Mouse (Mus musculus) intestine, embryonic 16.5 days (tissue): ENCODE measurements around the gene Pofut1. TPM values are rescaled to one million over a fixed set of nuclear protein-coding genes. Genes with fewer than 3 reads are reported as not detected.

Experiments used
- ATAC-seq: fragments of 200-750 bp; cut with Nextera tagmentation; 2 replicates; pipeline ENCODE4 v1.8.0; 2017; ENCODE audit warnings: moderate TSS enrichment, moderate library complexity
- H3K27ac ChIP-seq: fragments of 300-500 bp; sonication (generic); 2 replicates; pipeline ENCODE4 v1.5.1; 2014; ENCODE audit warnings: mild to moderate bottlenecking, low read length
- H3K27me3 ChIP-seq: fragments of 300-500 bp; sonication (generic); replicated peaks from 2 replicates; pipeline ENCODE4 v1.6.1; 2014; ENCODE audit warnings: low read length, control low read depth, mixed read lengths; ENCODE audit not compliant: control insufficient read depth, insufficient read depth
- H3K36me3 ChIP-seq: fragments of 300-500 bp; sonication (generic); 2 replicates; pipeline ENCODE4 v1.6.1; 2014; ENCODE audit warnings: low read length, control low read depth; ENCODE audit not compliant: control insufficient read depth, insufficient read depth
- H3K4me1 ChIP-seq: fragments of 300-500 bp; sonication (generic); 2 replicates; pipeline ENCODE4 v1.6.1; 2014; ENCODE audit warnings: low read length, control low read depth, mixed read lengths; ENCODE audit not compliant: control insufficient read depth, insufficient read depth
- H3K4me2 ChIP-seq: fragments of 300-500 bp; sonication (generic); 2 replicates; pipeline ENCODE4 v1.6.1; 2014; ENCODE audit warnings: low read depth, low read length, control low read depth
- H3K4me3 ChIP-seq: fragments of 300-500 bp; sonication (generic); 2 replicates; pipeline ENCODE4 v1.5.1; 2014; ENCODE audit warnings: mild to moderate bottlenecking, low read length
- H3K9ac ChIP-seq: fragments of 300-500 bp; sonication (generic); 2 replicates; pipeline ENCODE4 v1.6.1; 2014; ENCODE audit warnings: low read depth, low read length
- H3K9me3 ChIP-seq: fragments of 300-500 bp; sonication (generic); 2 replicates; pipeline ENCODE4 v1.6.1; 2016; ENCODE audit warnings: low read length, control low read depth; ENCODE audit not compliant: control insufficient read depth
- WGBS: fragments of 180-500 bp; shearing (Covaris S2); extraction: QIAGEN DNeasy Blood & Tissue Kit; methylation state at CpG from one replicate; pipeline ENCODE4 v1.1.7; 2014; 5-methylcytosine and 5-hydroxymethylcytosine counted together
- polyA plus RNA-seq: library from polyadenylated mRNA; unstranded; fragments of >200 nt; fragmentation: Nextera tagmentation; extraction: Ambion mirVana; gene quantifications from 2 replicates; pipeline ENCODE4 v1.2.1, GENCODE M21; 2015

The Pofut1 gene
- polyA plus RNA-seq, 1 experiment from 2014 or later = 13.3 TPM

DNA sequence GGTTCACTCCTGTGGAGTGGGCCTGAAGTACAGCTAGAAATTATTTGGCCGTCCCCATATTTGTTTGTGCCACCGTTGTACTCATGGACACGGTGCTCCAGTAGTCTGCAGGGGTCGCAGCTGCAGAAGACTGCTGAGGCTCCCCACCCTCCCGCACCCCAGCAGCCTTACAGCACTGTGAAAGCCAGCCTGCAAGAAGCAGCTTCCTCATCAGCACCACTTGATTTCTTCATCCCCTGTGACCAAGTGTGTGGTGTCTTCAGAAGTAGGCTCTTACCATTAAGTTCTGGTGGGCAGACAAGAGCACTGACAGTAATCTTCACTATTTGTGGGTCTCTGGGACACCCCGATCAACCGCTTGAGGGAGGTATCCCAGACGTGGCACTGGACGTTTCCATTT, 71.6 kb downstream of the Pofut1 start:
- Histone ChIP-seq H3K27ac (no peak overlapping the region), H3K9ac (no peak overlapping the region), H3K4me2 (no peak overlapping the region), H3K36me3 (peaks cover 11% of the 10 kb centered on the region), H3K4me3 (no peak overlapping the region), H3K4me1 (no peaks in the 10 kb centered on the region), H3K27me3 (no peaks in the 10 kb centered on the region), H3K9me3 (no peaks in the 10 kb centered on the region)
- 91% methylated on average over 9 of the region's 9 CpGs for WGBS
- no peak for ATAC-seq

- no peaks in the 10 kb centered on the region for H3K9me3 ChIP-seq
- H3K4me2 ChIP-seq = no peak overlapping the region
- ATAC-seq = no peak
- H3K27ac ChIP-seq = no peak overlapping the region
- no peaks in the 10 kb centered on the region for H3K27me3 ChIP-seq
- no peak overlapping the region for H3K9ac ChIP-seq
- H3K4me3 ChIP-seq = no peak overlapping the region
- 90% methylated on average over 4 of the region's 4 CpGs for WGBS
- peaks cover 19% of the 10 kb centered on the region for H3K36me3 ChIP-seq
- H3K4me1 ChIP-seq = no peaks in the 10 kb centered on the region
These were observed 77.1 kb downstream of the Pofut1 start for GRCm38 (mm10) chr2:153318408-153318807.

GRCm38 (mm10) chr2:153319036-153319643, 77.8 kb downstream of the Pofut1 start:
- no peak overlapping the region for H3K4me3 ChIP-seq

More at GRCm38 (mm10) chr2:153319036-153319643, 77.8 kb downstream of the Pofut1 start:
- Histone ChIP-seq H3K4me2 (no peak overlapping the region), H3K9ac (no peak overlapping the region), H3K4me1 (no peaks in the 10 kb centered on the region), H3K36me3 (peaks cover 22% of the 10 kb centered on the region), H3K9me3 (no peaks in the 10 kb centered on the region), H3K27ac (peak overlapping the region; percentile 23; the same call in 1 of the 2 replicates), H3K27me3 (no peaks in the 10 kb centered on the region)
- ATAC-seq = no peak
- 79% methylated on average over 8 of the region's 8 CpGs for WGBS

Other genes starting within 250 kb of the Pofut1 start
- 92.6 and 94.1 TPM in 2 replicates for gene Pdrg1, start 226.1 kb upstream of the Pofut1 start, polyA plus RNA-seq
- gene Xkr7, start 209.7 kb upstream of the Pofut1 start, polyA plus RNA-seq = 0.06 TPM in 2 replicates
- gene Ccm2l, start 175.6 kb upstream of the Pofut1 start, polyA plus RNA-seq = 0.59 and 0.92 TPM in 2 replicates
- gene Hck, start 133.1 kb upstream of the Pofut1 start, polyA plus RNA-seq = 5.4 and 6.2 TPM in 2 replicates
- 95.8 and 101 TPM in 2 replicates for gene Tm9sf4, start 80.2 kb upstream of the Pofut1 start, polyA plus RNA-seq
- gene Tspyl3, start 16.1 kb upstream of the Pofut1 start, polyA plus RNA-seq = 10.7 and 11.4 TPM in 2 replicates
- gene Plagl2, start 107 bp upstream of the Pofut1 start, polyA plus RNA-seq = 53.5 and 67.5 TPM in 2 replicates
- 8.2 and 8.3 TPM in 2 replicates for gene Kif3b, start 49.9 kb downstream of the Pofut1 start, polyA plus RNA-seq
- 6.8 and 6.9 TPM in 2 replicates for gene Asxl1, start 104.3 kb downstream of the Pofut1 start, polyA plus RNA-seq